Mouse (Mus musculus) MEL (cell line): ENCODE results near the gene Gpr35.
A peak's percentile ranks its signal among the peaks of the same experiment; 100 is the strongest.

Source experiments
- CHD2 ChIP-seq: IDR thresholded peaks from 2 replicates; pipeline ENCODE4 v1.6.1; 2011; ENCODE audit warnings: low read length, improper control_type of control experiment
- CTCF ChIP-seq, 3 experiments: IDR thresholded peaks in 2 of 3; conservative IDR thresholded peaks in 1 of 3; 2 replicates each; pipeline ENCODE4 v1.5.1; 2011 to 2012; ENCODE audit warnings: low read length in 3 of 3, low read depth in 2 of 3, mild to moderate bottlenecking in 2 of 3, improper control_type of control experiment in 1 of 3, inconsistent platforms in 1 of 3, mixed read lengths in 1 of 3, moderate library complexity in 1 of 3; ENCODE audit not compliant: control insufficient read depth in 1 of 3, insufficient read depth in 1 of 3, poor library complexity in 1 of 3, severe bottlenecking in 1 of 3
- E2F4 ChIP-seq: IDR thresholded peaks from 2 replicates; pipeline ENCODE4 v1.6.1; 2011; ENCODE audit warnings: low read depth, low read length, improper control_type of control experiment, borderline replicate concordance
- EP300 ChIP-seq, 2 experiments: IDR thresholded peaks; 2 replicates each; pipeline ENCODE4 v1.6.1; 2011; ENCODE audit warnings: improper control_type of control experiment in 2 of 2, low read length in 2 of 2, low read depth in 1 of 2, mild to moderate bottlenecking in 1 of 2
- ETS1 ChIP-seq: IDR thresholded peaks from 2 replicates; pipeline ENCODE4 v1.6.1; 2012; ENCODE audit warnings: low read depth, mild to moderate bottlenecking, inconsistent platforms, low read length, improper control_type of control experiment, moderate library complexity
- GATA1 ChIP-seq: IDR thresholded peaks from 2 replicates; pipeline ENCODE4 v1.6.1; 2011; ENCODE audit warnings: low read depth, low read length, improper control_type of control experiment
- MAFK ChIP-seq: IDR thresholded peaks from 2 replicates; pipeline ENCODE4 v1.6.1; 2011; ENCODE audit warnings: low read depth, mild to moderate bottlenecking, low read length, improper control_type of control experiment, borderline replicate concordance
- MYC ChIP-seq: IDR thresholded peaks from 2 replicates; pipeline ENCODE4 v1.6.1; 2011; ENCODE audit warnings: low read depth, mild to moderate bottlenecking, low read length, improper control_type of control experiment, moderate library complexity
- POLR2A ChIP-seq, 2 experiments: IDR thresholded peaks; 2 replicates each; pipeline ENCODE4 v1.6.1; 2011 to 2012; ENCODE audit warnings: low read length in 2 of 2, mild to moderate bottlenecking in 2 of 2, control low read depth in 1 of 2, improper control_type of control experiment in 1 of 2, low read depth in 1 of 2, moderate library complexity in 1 of 2; ENCODE audit not compliant: control insufficient read depth in 1 of 2, insufficient read depth in 1 of 2, poor library complexity in 1 of 2
- TAL1 ChIP-seq: IDR thresholded peaks from 2 replicates; pipeline ENCODE4 v1.6.1; 2012; ENCODE audit warnings: mild to moderate bottlenecking, inconsistent platforms, low read length, moderate library complexity, mixed read lengths
- ZKSCAN1 ChIP-seq: IDR thresholded peaks from 2 replicates; pipeline ENCODE4 v1.6.1; 2012; ENCODE audit warnings: low read depth, mild to moderate bottlenecking, inconsistent platforms, low read length, improper control_type of control experiment, moderate library complexity
- ZNF384 ChIP-seq: IDR thresholded peaks from 2 replicates; pipeline ENCODE4 v1.6.1; 2012; ENCODE audit warnings: low read depth, mild to moderate bottlenecking, inconsistent platforms, low read length, improper control_type of control experiment

- TF ChIP-seq MAFK (no peak), ETS1 (no peak), EP300 (IDR thresholded peaks at IDR 0.05; ENCODE audit: low read depth in 1 of 2, low read length in 2 of 2) (no peak), POLR2A (IDR thresholded peaks at IDR 0.05; ENCODE audit: control insufficient read depth in 1 of 2, insufficient read depth in 1 of 2, low read depth in 1 of 2, low read length in 2 of 2, poor library complexity in 1 of 2) (peak in 1 of 2 experiments; percentile 58; a peak in 2 of 4 replicates), TAL1 (no peak), MYC (no peak), CTCF (IDR thresholded peaks at IDR 0.05 in 2 of 3, conservative IDR thresholded peaks at IDR 0.05 in 1 of 3; ENCODE audit: control insufficient read depth in 1 of 3, insufficient read depth in 1 of 3, low read depth in 2 of 3, low read length in 3 of 3, poor library complexity in 1 of 3, severe bottlenecking in 1 of 3) (peak in 2 of 3 experiments; percentile 71 to 84; a peak in 5 of 6 replicates), GATA1 (no peak), ZNF384 (no peak), ZKSCAN1 (no peak), E2F4 (no peak), CHD2 (no peak)
Observed at GRCm38 (mm10) chr1:92910239-92910885, 40.3 kb upstream of the Gpr35 start, which contains the start of gene Rnpepl1.
